Mouse (Mus musculus): ENCODE results near the gene Upf2.

Upf2 gene

GRCm38 (mm10) chr2:5950766-5951595 lies at the start of gene Upf2:
TSS of gene Upf2 (plus strand) at chr2:5951469.
- DNase-seq (ENCODE audit: extremely low spot score): peak; percentile 95

GRCm38 (mm10) chr2:5906092-5906491 lies 45.2 kb upstream of the Upf2 start:
- no peak for DNase-seq (ENCODE audit: extremely low spot score)

DNA sequence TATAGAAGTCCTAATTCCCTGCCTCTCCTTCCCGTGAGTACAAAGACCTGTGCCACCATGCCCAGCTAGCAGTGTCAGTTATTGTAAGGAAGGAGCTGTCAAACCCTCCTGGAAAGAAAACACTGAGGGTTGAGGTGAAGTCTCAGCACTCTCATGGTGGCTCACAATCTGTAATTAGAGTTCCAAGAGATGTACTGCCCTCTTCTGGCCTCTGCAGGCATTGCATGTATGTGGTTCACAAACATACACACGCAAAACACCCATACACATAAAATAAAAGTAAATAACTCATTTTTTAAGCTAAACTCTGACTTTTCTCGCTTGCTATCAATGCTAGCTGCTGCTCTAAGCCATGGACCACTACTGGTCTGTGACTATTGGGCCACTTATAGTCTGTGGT lies 44.6 kb upstream of the Upf2 start:
- DNase-seq (ENCODE audit: extremely low spot score): peak; percentile 39

GRCm38 (mm10) chr2:5911282-5911965 lies 39.8 kb upstream of the Upf2 start:
- no peak for DNase-seq (ENCODE audit: extremely low spot score)

DNA sequence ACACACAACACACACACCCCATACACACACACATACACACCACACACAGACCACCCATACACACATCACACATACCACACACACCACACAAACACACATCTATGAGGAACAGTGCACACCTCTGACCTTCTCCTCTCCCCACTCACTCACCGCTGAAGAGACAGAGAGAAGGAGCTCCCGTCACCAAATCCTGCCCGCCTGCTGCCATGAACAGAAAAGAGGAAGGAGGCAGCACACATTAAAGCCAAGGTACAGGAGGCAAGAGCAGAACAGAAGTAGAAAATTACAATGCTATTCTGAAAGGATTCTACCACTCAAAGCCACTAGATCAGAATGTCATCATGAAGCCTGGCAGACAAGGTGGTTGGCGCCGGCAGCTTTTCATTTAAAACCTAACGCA lies 28.4 kb upstream of the Upf2 start:
- DNase-seq (ENCODE audit: extremely low spot score): no peak

GRCm38 (mm10) chr2:5923786-5924185 lies 27.5 kb upstream of the Upf2 start:
- peak; percentile 24 for DNase-seq (ENCODE audit: extremely low spot score)

DNA sequence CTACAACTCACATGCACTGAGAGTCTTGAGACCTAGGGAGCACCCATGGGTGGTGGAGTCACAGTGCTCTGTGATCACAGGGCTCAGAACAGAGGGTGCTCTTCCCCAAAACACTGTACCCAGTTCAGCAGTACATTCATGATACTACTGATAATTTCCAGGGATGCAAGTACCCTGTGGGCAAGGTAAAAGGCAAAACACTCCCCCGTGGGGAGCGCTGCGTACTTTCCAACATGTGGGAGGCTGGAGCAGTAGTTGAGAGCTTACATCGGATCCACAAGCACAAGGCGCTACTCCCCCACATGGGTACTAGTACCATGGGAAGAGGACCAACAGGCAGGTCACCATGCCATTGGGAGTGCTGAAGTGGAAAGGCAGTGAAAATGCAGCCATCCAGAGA lies 23.8 kb upstream of the Upf2 start:
- no peak for DNase-seq (ENCODE audit: extremely low spot score)

- DNase-seq (ENCODE audit: extremely low spot score): no peak
Observed at GRCm38 (mm10) chr2:5929793-5930192, 21.5 kb upstream of the Upf2 start.

GRCm38 (mm10) chr2:5930291-5931054 lies 20.8 kb upstream of the Upf2 start:
- no peak for DNase-seq (ENCODE audit: extremely low spot score)

GRCm38 (mm10) chr2:5931938-5932337 lies 19.3 kb upstream of the Upf2 start:
- DNase-seq (ENCODE audit: extremely low spot score): no peak

GRCm38 (mm10) chr2:5934936-5935335 lies 16.3 kb upstream of the Upf2 start:
- DNase-seq (ENCODE audit: extremely low spot score): no peak

DNA sequence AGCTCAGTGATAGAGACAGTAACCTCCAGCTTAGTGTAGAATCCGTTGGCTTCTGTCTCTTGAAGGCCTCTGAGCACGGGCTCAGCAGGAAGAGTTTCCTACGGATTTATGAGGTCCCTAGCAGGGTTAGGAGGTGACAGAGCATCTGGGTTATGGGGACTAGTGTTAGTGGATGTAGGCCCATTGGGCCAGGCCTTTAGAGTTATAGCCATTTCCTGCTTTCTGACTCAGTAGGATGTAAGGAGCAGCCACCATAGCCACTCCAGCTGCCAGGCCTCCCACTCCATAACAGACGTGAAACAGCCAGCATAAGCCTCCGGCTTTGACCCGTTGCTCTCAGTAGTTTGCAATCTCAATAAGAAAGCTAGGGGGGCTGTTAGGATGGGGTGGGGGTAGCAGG lies 15.2 kb upstream of the Upf2 start:
- no peak for DNase-seq (ENCODE audit: extremely low spot score)

DNA sequence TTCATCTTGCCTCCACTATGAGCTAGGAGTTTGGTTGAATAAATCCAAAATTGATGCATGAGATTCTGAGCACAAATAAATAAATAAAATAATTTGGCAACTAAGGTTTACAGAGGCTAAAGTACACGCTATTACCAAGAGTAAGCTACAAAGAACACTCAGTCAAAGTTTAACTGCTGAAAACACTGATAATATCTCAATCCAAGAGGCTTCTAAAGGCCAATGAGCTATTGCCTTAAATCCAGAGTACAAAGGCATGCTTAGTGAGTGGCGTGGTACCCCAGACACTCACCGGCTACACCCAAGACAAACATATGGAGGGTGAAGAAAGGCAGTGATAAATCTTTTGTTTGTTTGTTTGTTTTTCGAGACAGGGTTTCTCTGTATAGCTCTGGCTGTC lies 14.7 kb upstream of the Upf2 start:
- DNase-seq (ENCODE audit: extremely low spot score): no peak

DNA sequence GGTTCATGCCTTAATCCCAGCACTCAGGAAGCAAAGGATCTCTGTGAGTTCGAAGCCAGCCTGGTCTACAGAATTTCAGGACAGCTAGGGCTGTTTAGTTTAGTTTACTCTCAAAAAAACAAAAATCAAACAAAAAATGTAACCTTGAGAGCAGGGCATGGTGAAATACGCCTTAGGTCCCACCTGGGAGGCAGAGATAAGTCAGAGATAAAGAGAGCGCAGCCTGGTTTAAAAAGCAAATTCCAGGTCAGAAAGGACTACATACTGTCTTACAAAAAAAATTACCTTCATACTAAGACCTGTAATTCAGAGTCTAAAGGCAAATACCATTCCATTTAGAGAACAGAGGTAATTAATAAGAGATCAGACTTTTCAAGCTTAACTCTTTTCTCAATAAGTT lies 11.9 kb upstream of the Upf2 start:
- no peak for DNase-seq (ENCODE audit: extremely low spot score)

- no peak for DNase-seq (ENCODE audit: extremely low spot score)
Observed at GRCm38 (mm10) chr2:5939911-5940310, 11.4 kb upstream of the Upf2 start.

DNA sequence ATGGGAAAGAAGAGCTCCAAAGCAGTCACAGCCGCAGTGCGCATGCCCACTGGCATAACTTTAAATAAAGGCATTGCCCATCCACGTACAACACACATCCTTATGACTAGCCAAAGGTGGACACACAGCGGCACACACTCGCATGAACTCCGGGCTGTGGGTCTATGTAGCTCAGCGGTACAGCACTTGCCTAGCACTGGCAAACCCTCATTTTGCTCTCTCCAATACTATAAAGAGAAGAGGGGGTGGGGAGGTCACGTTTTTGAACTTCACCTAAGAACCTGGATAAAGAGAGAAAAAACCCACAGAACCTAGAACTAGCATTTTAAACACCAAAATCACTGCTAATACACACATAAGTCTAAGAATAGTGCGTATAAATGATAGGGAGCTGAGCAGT lies 10.3 kb upstream of the Upf2 start:
- no peak for DNase-seq (ENCODE audit: extremely low spot score)

- no peak for DNase-seq (ENCODE audit: extremely low spot score)
Observed at GRCm38 (mm10) chr2:5941861-5942415, 9.3 kb upstream of the Upf2 start.

DNA sequence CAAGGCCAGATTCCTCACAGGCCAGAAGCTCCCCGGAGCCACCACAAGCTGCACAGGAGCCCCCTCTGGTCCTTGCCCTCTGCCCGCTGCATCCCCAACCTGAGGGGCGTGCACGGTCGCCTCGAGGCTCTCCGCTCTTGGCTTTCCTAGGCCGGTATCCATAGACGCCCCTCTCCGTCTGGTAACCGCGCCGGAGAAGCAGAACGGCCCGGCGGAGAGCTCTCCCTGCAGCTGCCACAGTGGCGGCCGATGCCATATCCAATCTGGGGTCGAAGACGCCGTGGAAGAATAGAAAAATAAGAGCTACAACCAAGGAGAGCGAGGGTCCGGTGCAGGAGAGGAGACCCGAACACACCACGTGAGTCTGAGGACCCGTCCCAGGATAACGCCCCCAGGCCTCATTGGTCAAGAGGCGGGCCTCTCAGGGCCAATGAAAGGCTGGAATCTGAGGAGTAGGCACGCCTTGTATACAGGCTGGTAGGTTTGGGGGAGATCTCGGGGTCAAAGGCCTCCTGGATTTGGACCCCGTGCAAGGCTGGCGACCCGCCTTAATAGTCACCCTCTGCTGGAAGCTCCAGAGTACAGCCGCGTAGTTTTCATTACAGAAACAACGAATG lies 8.7 kb upstream of the Upf2 start, which contains the start of gene Dhtkd1:
Gene Dhtkd1, minus strand, starts transcription at position 377 of the 617 bp plus-strand sequence.
- peak; percentile 82 for DNase-seq (ENCODE audit: extremely low spot score)

DNA sequence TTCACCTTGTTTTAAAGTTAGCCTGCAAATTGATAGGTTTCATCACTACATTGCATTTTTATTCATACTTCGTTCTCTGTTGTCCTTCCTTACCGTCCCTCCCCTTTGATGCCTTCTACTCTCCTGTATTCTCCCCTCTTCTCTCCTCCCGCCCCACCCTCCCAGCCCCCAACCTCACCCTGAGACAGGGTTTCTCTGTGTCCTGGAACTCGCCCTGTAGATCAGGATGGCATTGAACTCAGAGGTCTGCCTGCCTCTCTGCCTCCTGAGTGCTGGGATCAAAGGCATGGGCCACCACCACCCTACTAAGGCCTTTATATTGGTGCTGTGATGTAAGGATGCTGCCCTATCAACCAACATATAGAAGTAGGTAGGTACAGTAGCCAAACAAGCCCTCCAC lies 8.2 kb upstream of the Upf2 start:
- no peak for DNase-seq (ENCODE audit: extremely low spot score)

- no peak for DNase-seq (ENCODE audit: extremely low spot score)
Observed at GRCm38 (mm10) chr2:5945629-5946028, 5.6 kb upstream of the Upf2 start.

- no peak for DNase-seq (ENCODE audit: extremely low spot score)
Observed at GRCm38 (mm10) chr2:5946876-5947275, 4.4 kb upstream of the Upf2 start.

DNA sequence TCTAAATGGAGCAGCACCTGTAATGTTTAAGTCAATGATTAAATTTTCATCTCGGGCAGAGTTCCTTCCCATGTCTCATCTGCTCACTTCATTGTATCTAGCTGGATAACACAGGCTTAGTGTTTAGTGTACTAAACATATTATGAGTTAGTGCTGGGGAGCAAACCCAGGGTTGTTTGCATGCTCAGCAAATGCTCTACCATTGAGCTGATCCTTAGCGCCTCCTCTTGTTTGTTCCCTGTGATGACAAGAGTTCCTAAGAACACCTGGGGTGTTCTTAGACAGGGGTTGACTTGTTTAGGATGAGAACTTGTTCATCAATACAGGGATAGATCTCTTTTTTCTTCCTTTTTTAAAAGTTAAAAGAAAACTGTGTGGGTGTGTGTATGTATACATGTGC lies 2.3 kb upstream of the Upf2 start:
- no peak for DNase-seq (ENCODE audit: extremely low spot score)
